Mouse (Mus musculus) lung, adult 2 months (tissue): ENCODE measurements around the gene Hoxc10. TPM values are rescaled to one million over a fixed set of nuclear protein-coding genes. Genes with fewer than 3 reads are reported as not detected.

Experiments
- DNase-seq: peaks from one replicate; pipeline ENCODE4 v3.0.0; 2022
- H3K4me1 ChIP-seq: fragments of 200-500 bp; 2 replicates; pipeline ENCODE4 v1.6.1; 2011; ENCODE audit warnings: low read length; ENCODE audit not compliant: control insufficient read depth, insufficient read depth
- H3K4me3 ChIP-seq: fragments of 200-500 bp; replicated peaks from 2 replicates; pipeline ENCODE3; 2011; ENCODE audit warnings: low read depth, mild to moderate bottlenecking, control low read depth, low read length; ENCODE audit errors: extremely low read depth
- CTCF ChIP-seq: fragments of 200-500 bp; IDR thresholded peaks from 2 replicates; pipeline ENCODE4 v1.5.1; 2011; ENCODE audit warnings: mild to moderate bottlenecking, low read length, control low read depth; ENCODE audit not compliant: insufficient read depth
- POLR2A ChIP-seq: fragments of 200-500 bp; IDR thresholded peaks from 2 replicates; pipeline ENCODE4 v1.6.1; 2011; ENCODE audit warnings: low read depth, mild to moderate bottlenecking, control low read depth, low read length, borderline replicate concordance; ENCODE audit errors: extremely low read depth
- WGBS: fragments of 180-500 bp; shearing (Covaris S2); methylation state at CpG from one replicate; pipeline ENCODE4 v1.1.7; 2018; 5-methylcytosine and 5-hydroxymethylcytosine counted together
- polyA plus RNA-seq: library from polyadenylated mRNA; depleted of rRNA; stranded (reverse); fragments of >200 nt; gene quantifications from 2 replicates; pipeline ENCODE4 v1.2.3, GENCODE M21; 2012

The Hoxc10 gene
- polyA plus RNA-seq, 1 experiment, result not detected

DNA sequence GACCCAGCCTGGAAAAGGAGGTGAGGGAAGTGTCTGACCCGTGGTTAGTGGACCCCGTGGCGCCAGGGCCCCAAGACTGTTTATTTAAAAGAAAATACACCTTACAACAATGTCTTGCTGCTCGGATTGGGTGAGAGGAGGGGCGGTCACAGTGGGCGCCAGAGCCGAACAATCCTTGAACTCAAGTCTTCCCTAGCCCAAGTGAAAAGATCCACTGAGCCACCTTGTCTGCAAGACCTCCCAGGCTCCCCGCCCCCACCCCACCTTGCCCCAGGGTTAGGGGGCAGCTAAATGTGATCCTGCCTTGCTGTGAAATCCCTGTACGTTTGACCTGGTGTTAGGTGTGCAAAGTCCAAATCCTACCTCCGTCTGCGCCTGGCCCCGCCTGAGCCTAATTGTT, 9.7 kb upstream of the Hoxc10 start:
- TF ChIP-seq CTCF, result no peak
- TF ChIP-seq POLR2A, result no peak
- WGBS, result 5% methylated on average over 12 of the region's 12 CpGs
- Histone ChIP-seq H3K4me3 (no peak overlapping the region), H3K4me1 (no peaks in the 10 kb centered on the region; the same call in 1 of the 2 replicates)
- no peak for DNase-seq

- no peak overlapping the region for H3K4me3 ChIP-seq
- peaks cover 2% of the 10 kb centered on the region; the same call in 1 of the 2 replicates for H3K4me1 ChIP-seq
- DNase-seq, result no peak
- no peak for TF ChIP-seq POLR2A
- no peak for TF ChIP-seq CTCF
- under 1% methylated on average over 13 of the region's 13 CpGs for WGBS
Observed at GRCm38 (mm10) chr15:102959663-102960191, 6.9 kb upstream of the Hoxc10 start.

DNA sequence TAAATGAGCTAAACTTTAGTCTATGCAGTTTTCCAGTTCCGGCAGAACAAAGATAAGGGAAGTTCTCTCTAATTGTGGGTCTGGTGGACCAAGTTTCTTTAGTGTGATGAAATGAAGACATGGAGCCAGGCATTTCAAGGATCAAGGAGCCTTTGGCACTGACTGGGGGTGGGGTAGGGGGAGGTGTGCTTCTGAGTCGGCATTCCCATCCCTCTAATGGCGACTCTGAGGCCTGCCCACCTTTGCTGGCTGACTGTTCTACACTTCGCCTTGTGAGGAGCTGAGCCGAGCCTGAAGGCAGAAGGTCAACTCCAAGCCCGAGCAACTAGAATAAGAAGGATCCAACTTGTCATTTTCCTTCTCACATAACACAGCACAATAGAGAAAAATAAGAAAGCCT, 4.9 kb upstream of the Hoxc10 start:
- Histone ChIP-seq H3K4me1 (0 out of 2 replicates have a peak, but pooled peaks cover 2% of the 10 kb centered on the region), H3K4me3 (no peak overlapping the region)
- no peak for DNase-seq
- WGBS, result 5% methylated on average over 6 of the region's 6 CpGs
- TF ChIP-seq POLR2A (no peak), CTCF (no peak)

GRCm38 (mm10) chr15:102962492-102962891, 4.1 kb upstream of the Hoxc10 start:
- DNase-seq, result no peak
- 8% methylated on average over 13 of the region's 13 CpGs for WGBS
- no peak overlapping the region for H3K4me3 ChIP-seq
- TF ChIP-seq POLR2A, result no peak
- TF ChIP-seq CTCF, result no peak
- 0 out of 2 replicates have a peak, but pooled peaks cover 2% of the 10 kb centered on the region for H3K4me1 ChIP-seq

- no peak for DNase-seq
- H3K4me1 ChIP-seq, result 0 out of 2 replicates have a peak, but pooled peaks cover 2% of the 10 kb centered on the region
- TF ChIP-seq CTCF, result no peak
- TF ChIP-seq POLR2A, result no peak
- no peak overlapping the region for H3K4me3 ChIP-seq
- WGBS, result 8% methylated on average over 8 of the region's 8 CpGs
Observed at GRCm38 (mm10) chr15:102963259-102963658, 3.3 kb upstream of the Hoxc10 start.

DNA sequence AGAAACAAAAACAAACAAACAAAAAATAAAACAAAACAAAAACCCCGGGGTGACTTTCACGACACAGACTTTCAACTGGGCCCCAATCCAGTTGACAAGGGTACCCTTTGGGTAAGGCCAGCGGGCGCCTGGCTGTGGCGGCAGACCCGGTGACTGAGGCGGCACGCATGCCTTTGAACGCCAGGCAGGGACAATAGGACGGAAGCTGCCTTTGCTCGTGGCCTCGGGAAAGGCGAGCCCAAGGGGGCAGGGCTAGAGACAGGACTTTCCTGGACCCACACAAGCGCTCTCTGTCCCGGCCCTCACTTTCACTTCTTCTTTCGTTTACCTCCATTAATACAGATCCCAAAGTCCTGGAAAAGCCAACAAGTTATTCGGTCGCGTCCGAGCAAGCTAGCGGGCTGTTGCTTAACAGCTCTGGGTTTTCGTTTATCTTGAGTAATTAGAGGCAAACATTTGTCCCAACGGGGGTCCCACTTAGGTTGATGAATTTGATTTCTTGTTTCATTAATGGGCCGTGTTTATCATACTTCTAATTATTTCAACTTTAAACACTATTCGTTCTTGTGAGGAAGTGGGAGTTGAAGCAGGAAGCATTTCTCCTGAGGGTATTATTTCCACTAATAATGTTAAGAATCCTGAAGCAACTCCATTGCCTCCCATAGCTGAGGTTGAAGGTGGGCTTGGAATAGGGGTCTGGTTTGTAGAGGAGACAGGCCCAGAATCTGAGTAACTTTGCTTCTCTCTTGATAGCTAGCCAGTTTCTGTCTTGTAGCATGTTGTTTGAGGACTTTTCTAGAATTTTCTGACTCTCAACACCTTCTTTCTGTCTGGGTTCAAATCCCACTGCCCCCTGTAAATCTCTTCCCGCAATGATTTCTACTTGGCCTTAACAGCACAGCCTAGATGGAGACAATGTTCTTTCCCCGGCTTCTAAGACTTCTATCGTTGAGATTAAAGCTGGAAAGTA, 2.6 kb upstream of the Hoxc10 start:
- WGBS, result 3% methylated on average over 28 of the region's 28 CpGs
- no peak overlapping the region for H3K4me3 ChIP-seq
- no peak for DNase-seq

DNA sequence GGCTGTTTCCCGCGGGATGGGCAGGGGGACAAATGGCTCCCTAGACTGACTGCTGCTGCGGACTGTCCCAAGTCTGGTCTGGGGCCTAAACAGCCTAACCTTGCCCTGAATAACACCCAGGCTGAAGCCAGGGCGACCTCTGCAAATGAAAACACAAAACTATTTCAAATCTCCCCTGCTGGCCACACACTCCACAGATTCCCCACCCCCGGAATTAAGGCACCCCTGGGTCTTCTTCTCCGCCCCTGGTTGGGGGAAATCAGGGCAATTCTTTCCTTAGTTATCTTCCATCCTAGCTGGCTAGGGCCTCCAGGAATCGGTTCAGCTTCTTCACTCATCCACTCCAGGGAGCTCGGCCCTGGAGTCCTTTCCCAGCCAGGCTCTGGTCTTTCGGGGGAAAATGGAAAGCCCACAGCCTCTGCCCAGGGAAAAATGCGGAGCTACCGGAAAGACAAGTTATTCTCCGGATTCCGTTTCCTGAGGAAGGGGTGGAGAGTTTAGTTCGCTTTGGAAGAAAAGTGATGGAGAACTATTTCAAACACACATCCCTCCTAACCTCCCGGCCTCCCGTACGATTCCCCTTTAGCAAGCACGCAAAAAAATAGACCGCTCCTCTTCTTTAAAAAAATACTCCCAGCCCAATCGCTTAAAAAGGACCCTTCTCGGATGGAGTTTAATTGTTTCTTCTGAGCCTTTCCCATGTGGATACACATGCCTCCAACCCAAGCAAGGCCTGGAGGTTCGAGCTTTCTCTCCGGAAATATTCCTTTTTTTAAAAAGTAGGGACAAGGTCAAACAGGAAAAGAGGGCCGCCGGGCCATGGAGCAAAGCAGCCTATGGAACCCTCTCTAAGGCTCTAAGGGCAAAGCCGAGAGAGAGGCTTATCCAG, 1.3 kb upstream of the Hoxc10 start:
- no peak overlapping the region for H3K4me3 ChIP-seq
- 9% methylated on average over 26 of the region's 26 CpGs for WGBS

More for the DNA sequence above, 2.6 kb upstream of the Hoxc10 start:
- no peak for TF ChIP-seq CTCF
- TF ChIP-seq POLR2A, result no peak
- 0 out of 2 replicates have a peak, but pooled peaks cover 2% of the 10 kb centered on the region for H3K4me1 ChIP-seq

DNA sequence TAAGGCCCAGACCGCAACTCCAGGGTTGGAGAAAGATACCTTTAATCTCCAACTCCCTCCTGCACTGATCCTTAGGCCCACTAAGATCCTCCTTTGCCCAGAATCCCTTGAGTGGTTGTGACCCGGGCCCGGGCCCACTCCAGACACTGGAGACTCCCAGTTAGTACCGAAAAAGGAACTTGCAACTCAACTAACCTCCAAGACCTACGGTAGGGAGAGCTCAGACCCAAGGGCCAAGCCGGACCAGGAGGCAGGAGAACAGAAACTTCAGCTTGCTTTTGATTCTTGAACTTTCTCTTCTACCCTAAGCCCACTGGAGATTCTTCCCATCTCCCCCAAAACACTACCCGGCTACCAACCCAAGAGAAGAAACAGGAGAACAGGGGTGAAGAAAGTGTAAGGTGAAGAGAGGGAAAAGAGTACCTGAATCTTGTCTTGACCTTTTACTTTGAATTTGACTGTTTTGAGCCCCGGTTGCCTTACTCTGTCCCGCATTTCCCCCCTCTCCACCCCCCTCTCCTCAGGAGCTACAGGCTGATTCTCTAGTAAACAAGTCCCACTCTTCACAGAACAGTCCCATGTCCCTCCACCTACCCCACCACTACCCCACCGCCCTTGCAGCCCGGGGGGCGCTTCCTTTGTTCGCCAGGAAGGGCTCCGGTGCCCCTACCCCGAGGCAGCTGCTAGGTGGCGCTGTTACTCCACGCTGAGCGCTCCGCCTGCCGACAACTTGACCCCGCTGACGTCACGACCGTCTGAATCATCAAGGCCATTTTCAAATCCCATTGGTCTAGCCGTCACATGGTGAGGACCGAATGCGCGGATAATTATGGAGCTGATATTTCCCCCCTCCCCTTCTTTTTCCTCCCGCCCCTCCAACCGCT, 462 bp upstream of the Hoxc10 start:
- no peak for TF ChIP-seq POLR2A
- 0 out of 2 replicates have a peak, but pooled peaks have one; percentile 16 for TF ChIP-seq CTCF
- Histone ChIP-seq H3K4me3 (no peak overlapping the region), H3K4me1 (0 out of 2 replicates have a peak, but pooled peaks cover 2% of the 10 kb centered on the region)
- DNase-seq, result no peak
- 8% methylated on average over 30 of the region's 30 CpGs for WGBS

More for the DNA sequence above, 1.3 kb upstream of the Hoxc10 start:
- DNase-seq, result no peak
- TF ChIP-seq CTCF (no peak), POLR2A (no peak)
- 0 out of 2 replicates have a peak, but pooled peaks cover 2% of the 10 kb centered on the region for H3K4me1 ChIP-seq
